Mouse (Mus musculus) liver, embryonic 14.5 days (tissue): ENCODE data around the gene Krt27.

Experiments
- CTCF ChIP-seq: IDR thresholded peaks from 2 replicates; pipeline ENCODE4 v1.5.1; 2016; ENCODE audit warnings: antibody characterized with exemption, low read depth, control low read depth
- EP300 ChIP-seq: IDR thresholded peaks from 2 replicates; pipeline ENCODE4 v1.6.1; 2016; ENCODE audit warnings: antibody characterized with exemption, low read depth

- TF ChIP-seq EP300 = no peak
- TF ChIP-seq CTCF = no peak
Observed at GRCm38 (mm10) chr11:99351004-99351403, at the start of gene Krt27.
